Mouse (Mus musculus) adipocyte (in vitro differentiated cells): ENCODE measurements at regions not wholly inside any gene's neighbourhood (a gene's known extent, or its start where the extent isn't known, plus 50 kb on each side); places are given as distances from the start of the nearest gene placed in this dataset.
A peak's percentile ranks its signal among the peaks of the same experiment; 100 is the strongest.

Experiments
- DNase-seq: peaks from one replicate; pipeline ENCODE4 v3.0.0-alpha.2; 2016; ENCODE audit warnings: low spot score

- DNase-seq: no peak
Observed at GRCm38 (mm10) chr11:52541210-52541609, 145.0 kb downstream of the 9530068E07Rik start.

GRCm38 (mm10) chr11:52551451-52551850 lies 155.2 kb downstream of the 9530068E07Rik start:
- DNase-seq: peak; percentile 46

GRCm38 (mm10) chr11:52552860-52553259 lies 156.6 kb downstream of the 9530068E07Rik start:
- no peak for DNase-seq

GRCm38 (mm10) chr11:52557836-52558235 lies 161.6 kb downstream of the 9530068E07Rik start:
- DNase-seq: no peak

- no peak for DNase-seq
Observed at GRCm38 (mm10) chr11:52558782-52559181, 162.6 kb downstream of the 9530068E07Rik start.

- DNase-seq: no peak
Observed at GRCm38 (mm10) chr11:52561281-52561680, 165.1 kb downstream of the 9530068E07Rik start.

- DNase-seq: no peak
Observed at GRCm38 (mm10) chr11:52565457-52565856, 169.2 kb downstream of the 9530068E07Rik start.

- DNase-seq: no peak
Observed at GRCm38 (mm10) chr11:52566026-52566425, 169.8 kb downstream of the 9530068E07Rik start.

GRCm38 (mm10) chr11:52567945-52568687 lies 171.9 kb downstream of the 9530068E07Rik start:
- DNase-seq: no peak

- no peak for DNase-seq
Observed at GRCm38 (mm10) chr11:52568794-52569193, 172.6 kb downstream of the 9530068E07Rik start.

GRCm38 (mm10) chr11:52569759-52570158 lies 173.5 kb downstream of the 9530068E07Rik start:
- no peak for DNase-seq

GRCm38 (mm10) chr11:52578471-52578870 lies 182.2 kb downstream of the 9530068E07Rik start:
- peak; percentile 17 for DNase-seq

- no peak for DNase-seq
Observed at GRCm38 (mm10) chr11:52579764-52580377, 183.6 kb downstream of the 9530068E07Rik start.

- DNase-seq: no peak
Observed at GRCm38 (mm10) chr11:52591596-52592180, 172.7 kb upstream of the Fstl4 start.

- DNase-seq: no peak
Observed at GRCm38 (mm10) chr11:52594092-52594491, 170.3 kb upstream of the Fstl4 start.

- no peak for DNase-seq
Observed at GRCm38 (mm10) chr11:52601196-52601595, 163.2 kb upstream of the Fstl4 start.

GRCm38 (mm10) chr11:52602061-52602561 lies 162.3 kb upstream of the Fstl4 start:
- DNase-seq: peak; percentile 85

GRCm38 (mm10) chr11:52602796-52603195 lies 161.6 kb upstream of the Fstl4 start:
- peak; percentile 68 for DNase-seq

- DNase-seq: no peak
Observed at GRCm38 (mm10) chr11:52610681-52611165, 153.7 kb upstream of the Fstl4 start.

GRCm38 (mm10) chr11:52615622-52616021 lies 148.8 kb upstream of the Fstl4 start:
- no peak for DNase-seq

GRCm38 (mm10) chr11:52618646-52619045 lies 145.8 kb upstream of the Fstl4 start:
- no peak for DNase-seq

- no peak for DNase-seq
Observed at GRCm38 (mm10) chr11:52622861-52623260, 141.6 kb upstream of the Fstl4 start.

- no peak for DNase-seq
Observed at GRCm38 (mm10) chr11:52628875-52629274, 135.6 kb upstream of the Fstl4 start.
